Mouse (Mus musculus): ENCODE measurements at regions not wholly inside any gene's neighbourhood (a gene's known extent, or its start where the extent isn't known, plus 50 kb on each side); places are given as distances from the start of the nearest gene placed in this dataset.

DNA sequence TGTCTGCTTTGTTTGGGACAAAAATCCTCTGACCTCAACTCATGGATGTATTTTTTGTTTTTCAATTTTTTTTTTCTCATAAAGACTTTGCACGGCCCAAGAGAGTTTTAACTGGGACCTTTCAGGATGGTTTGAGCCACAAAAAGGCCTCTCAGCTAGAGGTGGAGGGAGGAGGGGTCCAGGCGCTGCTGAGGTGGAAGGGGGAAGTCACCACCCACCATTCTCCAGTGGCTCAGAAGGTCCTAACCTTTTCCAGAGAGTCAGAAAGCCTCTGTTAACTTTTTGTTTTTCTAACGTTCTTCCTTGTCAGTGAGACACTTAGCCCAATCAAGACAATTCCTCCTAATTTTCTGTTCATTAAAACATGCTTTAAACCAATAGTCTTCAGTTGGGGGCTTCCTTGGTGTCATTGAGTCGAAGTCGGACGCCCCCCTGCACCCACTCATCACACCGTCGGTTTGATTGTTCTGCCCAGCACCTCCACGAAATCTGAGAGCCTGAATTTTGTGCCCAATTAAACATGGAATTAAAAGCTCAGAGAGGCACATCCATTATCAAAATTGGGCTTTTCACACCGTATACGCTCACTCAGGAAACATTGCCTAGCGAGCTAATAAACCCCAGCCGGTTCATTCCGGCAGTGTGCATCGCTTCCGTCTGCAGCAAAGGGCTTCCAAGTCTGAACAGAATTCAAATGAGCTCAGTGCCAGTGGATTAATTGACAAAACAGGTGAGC, 134.3 kb upstream of the Ralgapa2 start:
- TF ChIP-seq CTCF (IDR thresholded peaks at IDR 0.05; ENCODE audit: low read depth), result no peak
- no peak for TF ChIP-seq EP300 (IDR thresholded peaks at IDR 0.05; ENCODE audit: low read depth)

Data from liver, embryonic 14.5 days (tissue).